Mouse (Mus musculus): ENCODE measurements at regions not wholly inside any gene's neighbourhood (a gene's known extent, or its start where the extent isn't known, plus 50 kb on each side); places are given as distances from the start of the nearest gene placed in this dataset.
A peak's percentile ranks its signal among the peaks of the same experiment; 100 is the strongest.
"Not testable (repeated sequence)": the region's sequence is repeated elsewhere in the genome, so short reads cannot be mapped to it uniquely, and the experiment has no call there.

DNA sequence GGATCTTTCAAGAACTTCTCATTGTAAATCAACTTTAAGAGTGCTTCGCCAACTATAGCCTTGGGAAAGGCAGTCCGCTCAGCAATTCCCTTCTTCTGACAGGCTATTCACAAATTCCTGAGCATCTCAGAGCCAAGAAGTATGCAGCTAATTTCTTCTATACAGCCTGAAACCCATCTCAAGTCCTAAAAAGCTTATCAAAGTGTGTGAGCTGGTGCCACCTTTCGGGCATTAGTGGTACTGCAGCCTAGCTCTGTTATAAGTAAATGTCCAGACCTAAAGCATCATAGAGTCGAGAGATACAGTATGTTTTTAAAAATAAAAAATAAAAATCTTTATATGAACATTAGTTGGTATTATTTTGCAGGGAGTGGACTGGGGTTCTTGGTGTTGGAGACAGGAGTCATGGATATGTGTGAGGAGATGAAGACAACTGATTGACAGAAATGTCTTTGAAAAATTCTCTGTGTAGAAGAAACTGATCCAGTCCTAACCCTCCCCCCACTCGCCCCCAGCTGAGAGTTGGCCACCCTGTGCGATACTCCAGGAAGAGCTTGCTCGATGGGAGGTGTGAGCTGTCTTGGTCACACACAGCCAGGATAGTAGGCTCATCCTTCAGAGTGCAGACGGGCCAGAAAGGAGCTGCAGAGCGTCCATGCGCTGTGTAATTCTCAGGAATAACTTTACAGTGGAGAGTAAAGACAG, 56.4 kb downstream of the Bod1 start:
- DNase-seq = peak; percentile 73

DNA sequence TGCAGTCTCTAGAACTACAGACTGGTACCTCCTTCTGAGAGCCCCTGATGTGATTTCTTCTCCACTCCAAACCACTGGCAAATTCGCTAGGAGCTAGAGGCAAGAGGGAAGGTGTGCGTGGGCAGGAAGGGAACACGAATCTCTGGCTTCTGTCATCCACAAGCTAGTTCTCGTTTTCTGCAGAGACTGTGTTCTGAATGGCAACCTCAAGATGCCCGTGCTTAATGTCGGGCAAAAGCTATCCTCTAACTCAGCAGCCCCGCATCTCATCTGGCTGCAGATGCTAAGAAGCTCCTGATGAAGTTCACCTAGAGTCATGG, 57.3 kb downstream of the Bod1 start:
- DNase-seq = no peak

DNA sequence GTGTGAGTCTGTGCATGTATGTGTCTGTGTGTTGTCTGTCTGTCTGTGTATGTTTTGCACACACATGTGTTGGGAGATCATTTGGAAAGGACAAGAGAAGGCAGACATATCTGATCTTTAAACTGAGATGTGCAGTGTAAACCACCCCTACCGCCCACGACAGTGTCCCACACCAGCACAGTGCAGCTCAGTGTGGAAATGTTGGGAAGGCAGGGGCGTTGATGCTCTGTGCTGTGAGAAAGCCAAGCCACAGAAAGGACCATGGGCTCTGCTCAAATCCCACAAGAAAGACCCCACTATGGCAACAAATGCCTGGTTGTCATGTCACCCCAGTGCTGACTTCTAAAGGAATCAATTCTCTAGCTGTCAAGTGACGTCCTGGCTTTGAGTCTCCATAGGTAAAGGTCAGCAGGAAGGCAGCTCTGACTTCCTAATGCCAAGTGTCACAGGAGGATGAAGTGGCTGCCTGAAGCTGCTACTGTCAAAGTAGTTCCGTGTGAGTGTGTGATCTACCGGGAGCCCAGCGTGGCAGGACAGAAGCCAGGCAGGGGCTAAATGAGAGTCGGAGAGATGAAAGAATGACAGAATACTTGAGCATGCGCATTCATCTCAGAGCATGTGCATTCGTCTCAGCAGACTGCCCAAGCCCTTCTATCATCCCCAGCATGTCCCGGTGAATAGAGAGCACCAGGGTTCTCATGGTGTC, 57.8 kb downstream of the Bod1 start:
- no peak for DNase-seq

DNA sequence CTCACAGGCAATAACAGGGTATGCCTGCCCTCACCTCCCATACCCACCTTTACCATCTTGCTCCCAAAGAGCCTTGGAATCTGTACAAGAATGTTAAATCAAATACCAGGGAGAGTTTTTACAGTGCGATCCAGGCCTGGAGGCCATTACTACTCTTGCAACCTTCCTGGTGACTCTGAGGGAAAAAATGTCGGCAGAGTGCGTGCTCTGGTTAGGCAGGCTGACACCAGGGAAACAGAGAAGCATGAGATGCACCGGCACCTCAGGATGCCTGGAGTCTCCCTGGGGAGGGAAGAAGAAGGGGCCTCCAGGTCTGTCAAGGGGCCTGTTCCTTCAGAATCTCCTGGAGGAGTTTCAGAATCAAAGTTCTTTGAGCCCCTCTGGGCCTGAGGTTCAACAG, 63.2 kb downstream of the Bod1 start:
- DNase-seq = no peak

DNA sequence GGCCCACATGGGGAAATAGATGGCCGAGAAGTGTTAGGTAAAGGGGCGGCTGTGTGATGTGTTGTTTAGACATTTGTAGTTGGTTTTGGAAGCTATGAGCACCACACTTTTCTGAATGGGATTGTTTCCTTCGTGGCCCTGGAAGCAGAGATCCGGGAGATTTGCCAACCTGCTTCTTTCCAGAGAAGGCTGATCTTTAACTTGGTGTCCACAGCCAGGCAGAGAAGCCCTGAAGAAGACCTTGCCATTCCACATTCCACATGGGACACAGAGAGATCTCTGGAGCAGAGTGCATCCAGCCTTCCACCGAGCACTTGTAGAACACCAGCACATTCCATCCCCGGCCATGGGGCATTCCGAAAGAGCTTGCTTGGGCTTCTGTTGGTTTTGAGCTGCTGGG, 70.2 kb downstream of the Bod1 start:
- peak; percentile 55 for DNase-seq

DNA sequence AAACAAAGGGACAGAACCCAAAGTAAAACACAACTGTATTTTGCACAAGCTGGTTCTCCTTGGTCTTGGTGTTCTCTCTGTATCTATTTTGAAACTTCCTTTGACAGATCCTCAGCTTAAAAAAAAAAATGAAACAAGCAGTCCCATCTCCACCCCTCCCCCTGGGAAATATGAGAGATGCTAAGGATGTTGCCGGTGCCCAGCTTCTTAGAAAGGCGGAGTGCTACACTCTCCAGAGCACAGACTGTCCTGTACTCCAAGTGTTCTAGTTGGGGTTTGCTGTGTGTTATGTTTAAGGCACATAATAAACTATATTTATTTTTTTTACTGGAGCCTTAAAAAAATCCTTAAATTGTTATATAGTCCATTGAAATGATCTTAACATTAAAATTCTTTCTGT, 78.1 kb downstream of the Bod1 start:
- DNase-seq = no peak

DNA sequence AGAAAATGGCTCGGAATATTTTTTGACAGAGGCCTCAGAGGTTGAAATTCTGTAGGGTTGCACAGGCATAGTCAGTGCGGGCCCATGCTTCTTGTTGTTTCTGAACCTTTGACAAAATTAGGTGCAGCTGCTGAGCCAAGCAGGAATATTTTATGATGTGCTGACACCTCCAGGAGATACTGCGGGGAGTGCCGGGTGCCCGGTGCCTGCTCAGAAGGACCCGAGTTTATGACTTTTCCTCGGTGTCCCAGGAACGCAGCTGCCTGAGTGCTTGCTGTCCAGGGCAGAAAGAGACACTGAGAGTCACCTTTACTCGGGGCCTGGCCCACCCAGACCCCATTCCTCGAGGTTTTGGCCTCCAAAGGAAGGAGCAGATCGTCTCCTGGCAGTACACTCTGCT, 79.6 kb downstream of the Bod1 start:
- DNase-seq = no peak

DNA sequence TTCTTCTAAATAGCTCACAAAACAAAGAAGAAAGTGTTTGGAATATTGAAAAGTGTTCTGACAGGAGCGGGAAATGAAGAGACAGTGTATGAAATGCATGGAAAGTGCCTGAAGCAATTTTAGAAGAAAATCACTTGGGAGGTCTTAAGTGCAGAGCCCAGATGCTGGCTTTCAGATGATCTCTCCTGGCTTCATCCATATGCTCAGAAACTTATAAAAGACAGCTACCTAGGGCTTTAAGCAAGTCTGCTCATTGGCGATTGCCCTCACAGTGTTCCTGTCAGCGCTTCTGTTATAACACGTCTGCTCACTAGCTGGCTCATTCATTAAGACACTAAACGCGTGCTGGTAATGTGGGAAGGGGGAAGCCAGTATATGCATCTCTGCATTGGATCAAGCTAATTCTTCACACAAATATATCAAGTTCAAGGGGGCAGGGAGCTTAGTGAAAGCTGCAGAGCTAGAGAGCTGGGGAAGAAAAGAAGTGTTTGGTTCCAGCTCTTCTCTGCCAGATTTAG, 80.6 kb downstream of the Bod1 start:
- no peak for DNase-seq

DNA sequence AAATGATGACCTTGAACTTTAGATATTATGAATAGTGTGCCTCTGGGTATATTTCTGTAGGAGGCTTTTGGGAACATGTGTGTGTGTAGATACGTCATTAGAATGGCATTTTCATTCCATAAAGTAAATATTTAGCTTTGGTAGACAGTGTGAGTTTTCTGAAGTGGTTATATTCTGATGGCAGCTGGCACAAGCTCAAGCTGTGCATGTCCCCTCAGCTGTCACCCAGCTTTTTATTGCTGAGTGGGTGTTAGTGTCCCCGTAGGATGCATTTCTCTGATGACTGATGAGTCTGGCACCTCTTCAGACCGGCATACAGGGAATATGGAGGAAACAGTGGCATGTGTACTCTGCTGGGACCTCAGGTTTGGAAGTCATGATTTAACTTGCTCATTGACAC, 96.7 kb downstream of the Bod1 start:
- DNase-seq = no peak

DNA sequence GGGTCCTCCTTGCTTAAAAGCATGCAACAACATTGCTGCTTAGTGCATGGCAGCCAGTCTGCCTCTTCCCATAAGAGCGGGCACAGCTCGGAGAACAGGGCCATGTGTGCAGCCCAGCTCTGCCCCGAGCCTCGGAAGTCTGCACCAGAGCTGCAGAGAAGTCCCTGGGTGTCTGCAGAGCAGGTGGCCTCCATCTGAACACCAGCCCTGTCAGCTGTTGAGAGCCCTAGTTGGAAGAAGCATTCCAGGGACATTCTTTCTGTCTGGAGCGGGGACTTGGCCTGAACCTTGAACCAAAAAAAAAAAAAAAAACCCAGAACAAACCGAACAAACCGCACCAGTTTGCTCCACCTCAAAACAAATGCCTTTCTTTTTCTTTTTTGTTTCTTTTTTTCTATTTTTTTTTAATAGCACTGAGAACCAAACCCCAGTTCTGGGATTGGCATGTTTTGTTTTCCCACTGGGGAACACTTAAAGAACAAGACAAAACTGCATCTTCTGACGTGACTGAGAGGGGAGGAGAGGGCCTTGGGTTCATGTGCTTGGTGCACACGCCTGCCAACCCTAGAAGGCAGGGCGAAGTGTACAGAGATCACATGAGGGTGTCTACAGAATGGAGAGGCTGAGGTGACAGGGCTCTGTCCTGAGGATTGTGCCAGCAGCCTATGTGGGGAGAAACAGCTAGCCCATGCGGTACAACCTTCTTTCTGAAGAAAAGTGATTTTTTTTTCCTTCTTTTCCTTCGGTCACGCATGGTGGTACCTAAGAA, 106.8 kb downstream of the Bod1 start:
- DNase-seq = peak; percentile 68

DNA sequence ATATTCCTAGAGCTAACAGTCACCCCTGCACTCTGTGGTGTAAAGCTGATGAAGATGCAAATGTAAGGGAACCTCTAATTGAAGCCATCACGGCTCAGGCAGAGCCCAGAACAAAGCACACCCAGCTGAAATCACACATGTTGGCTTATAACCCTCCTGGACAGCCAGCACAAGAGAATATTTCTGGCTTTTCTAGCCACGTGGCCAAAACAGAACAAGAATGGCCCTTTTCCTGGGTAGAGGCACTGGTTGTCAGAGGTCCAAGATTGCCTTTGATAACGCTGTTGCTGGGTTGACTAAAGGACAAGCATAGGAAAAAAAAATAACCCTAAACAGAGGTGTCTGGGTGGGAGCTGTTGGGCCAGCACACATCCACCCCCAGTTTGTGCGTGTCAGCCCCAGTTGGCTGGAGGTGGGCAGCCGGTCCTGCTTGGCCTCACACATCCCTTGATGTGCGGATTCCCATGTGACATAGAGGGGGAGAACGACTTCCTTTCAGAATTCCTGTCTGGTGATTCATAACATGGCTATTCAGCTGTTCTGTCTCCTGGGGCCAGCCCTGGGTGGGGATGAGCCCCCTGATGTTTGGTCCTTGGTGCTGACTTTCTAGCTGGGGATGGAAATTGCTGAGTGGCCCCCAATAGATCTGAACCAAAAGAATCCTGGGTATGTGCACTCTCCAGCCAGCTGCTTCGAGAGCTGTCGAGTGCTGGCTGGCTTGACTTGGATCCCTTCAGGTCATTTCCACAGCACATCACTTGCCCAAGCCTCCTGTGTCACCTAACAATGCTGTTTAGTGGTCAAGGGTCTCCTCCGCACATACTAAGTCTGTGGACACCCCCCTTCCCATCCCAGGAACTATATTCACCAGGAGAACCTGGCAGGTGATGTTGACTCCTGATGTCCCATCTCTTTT, 107.6 kb downstream of the Bod1 start:
- DNase-seq = peak; percentile 61

DNA sequence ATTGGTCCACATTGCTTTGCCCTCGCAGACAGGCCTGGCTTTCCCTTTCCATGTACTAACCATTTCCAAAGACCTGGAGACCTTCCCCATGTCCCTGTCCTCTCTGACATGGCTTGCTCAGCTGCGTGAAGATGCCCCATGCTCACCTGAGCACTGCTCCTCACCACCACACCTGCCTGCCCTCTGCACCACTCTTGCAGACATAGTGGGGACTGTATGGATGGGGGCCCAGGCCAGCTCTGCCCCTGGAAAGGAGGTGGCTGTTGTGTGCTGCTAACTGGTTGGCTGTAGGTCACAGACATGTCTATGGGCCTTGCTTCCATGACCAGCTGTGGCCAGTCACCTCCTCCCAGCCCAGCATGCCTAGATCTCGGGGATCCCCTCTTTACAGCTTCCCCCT, 108.7 kb downstream of the Bod1 start:
- no peak for DNase-seq

DNA sequence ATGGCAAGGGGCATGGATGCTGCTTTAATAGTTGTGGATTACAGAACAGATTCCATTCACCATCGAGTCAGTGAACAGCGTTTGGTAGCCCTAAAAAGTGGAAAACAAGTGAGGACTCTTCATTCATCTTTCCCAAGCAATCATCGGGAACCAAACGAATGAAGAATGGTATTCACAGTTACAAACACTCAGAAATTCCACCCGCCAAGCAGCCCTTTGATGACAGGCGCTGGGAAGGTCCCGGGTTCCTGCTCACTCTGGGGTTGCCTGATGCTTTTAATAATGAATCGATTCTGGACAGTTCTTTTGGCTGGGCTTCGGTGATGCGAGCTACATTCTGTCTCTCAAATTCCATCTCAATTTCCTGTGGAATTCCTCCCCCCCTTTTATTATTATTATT, 110.9 kb downstream of the Bod1 start:
- DNase-seq = no peak

DNA sequence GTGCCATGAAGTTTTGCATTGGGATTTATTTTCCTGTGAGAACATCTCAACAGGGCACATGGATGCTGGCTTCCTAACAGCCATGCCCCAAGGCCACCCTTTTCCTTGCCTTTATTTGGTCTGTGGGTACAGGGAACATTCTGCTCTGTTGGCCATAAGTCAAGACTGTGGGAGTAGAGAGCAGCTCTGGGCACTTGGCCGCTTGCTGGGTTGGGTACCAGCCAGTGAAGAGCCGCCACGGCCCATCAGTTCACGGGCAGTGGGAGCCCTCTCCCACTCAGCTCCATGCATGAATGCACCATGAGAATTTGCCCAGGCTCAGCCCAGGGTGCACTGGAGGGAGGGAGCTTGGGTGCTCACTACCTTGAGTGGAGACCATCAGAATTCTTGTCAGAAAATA, 116.6 kb downstream of the Bod1 start:
- no peak for DNase-seq

DNA sequence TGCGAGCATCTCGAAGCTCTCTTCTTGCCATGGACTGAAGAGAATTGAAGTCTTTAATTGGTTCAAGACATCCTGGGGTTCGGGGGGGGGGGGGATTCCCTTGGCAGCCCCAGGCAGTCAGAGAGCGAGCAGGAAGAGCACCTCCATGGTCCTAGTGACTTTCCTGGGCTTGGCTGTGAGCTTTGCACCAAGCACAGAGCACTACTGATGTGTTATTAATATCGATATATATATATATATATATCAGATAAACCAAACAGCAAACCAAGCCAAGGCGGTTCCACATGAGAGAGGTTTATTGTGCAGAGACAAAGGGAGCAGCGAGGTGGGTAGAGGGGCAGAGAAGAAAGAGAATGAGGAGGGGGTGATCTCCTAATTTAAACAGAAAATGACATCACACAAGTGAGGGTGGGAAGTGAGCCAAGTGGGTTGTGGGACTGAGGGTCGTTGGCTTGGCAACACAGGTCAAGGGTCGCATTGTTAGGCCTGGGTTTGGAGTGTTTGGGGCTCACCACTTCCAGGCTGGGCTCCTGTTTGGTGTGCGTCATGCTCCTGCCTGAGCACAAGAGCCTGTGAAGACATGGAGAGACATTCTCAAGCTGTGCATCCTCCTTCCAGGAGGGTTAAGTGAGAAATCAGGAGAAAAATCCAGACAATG, 119.9 kb downstream of the Bod1 start:
- peak; percentile 9 for DNase-seq

DNA sequence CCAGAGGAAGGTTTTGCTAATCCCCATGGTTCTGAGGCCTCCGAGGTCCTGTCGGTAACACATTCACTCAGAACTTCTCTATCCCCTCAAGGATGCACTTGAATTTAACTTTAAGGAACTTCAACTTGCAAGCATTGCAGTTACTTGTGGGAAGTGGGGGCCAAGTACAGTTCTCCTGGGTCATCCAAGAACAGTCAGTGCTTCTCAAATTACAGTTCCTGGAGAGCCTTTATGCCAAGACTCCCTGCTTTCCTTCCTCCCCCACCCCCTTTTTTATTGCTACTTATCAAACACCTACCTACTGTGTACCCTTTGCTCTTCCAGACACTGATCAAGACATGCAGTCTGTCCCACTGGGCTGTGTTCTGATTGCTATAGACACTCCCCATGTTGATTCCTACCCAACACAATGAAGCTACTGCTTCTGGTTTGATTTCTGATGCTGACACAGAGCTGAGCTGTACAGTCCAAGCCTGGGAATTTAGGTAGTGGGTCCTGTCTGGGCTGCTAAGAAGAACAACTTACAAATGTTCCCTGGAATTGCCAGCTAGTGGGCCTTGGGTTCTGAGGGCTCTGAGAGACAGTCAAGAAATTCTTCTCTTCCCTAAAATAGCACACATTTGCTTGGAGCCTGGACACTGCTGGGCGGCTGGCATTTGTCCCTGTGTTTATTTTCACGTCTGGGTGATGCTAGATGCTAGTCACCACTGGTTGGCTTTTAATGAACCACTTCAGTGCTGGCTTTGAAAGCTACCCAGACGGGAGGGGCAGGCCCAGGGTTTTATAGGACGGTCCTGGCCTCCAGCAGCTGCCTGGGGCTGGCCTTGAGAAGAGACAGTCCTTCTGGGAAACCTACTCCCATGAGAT, 120.7 kb downstream of the Bod1 start:
- DNase-seq = peak; percentile 90

DNA sequence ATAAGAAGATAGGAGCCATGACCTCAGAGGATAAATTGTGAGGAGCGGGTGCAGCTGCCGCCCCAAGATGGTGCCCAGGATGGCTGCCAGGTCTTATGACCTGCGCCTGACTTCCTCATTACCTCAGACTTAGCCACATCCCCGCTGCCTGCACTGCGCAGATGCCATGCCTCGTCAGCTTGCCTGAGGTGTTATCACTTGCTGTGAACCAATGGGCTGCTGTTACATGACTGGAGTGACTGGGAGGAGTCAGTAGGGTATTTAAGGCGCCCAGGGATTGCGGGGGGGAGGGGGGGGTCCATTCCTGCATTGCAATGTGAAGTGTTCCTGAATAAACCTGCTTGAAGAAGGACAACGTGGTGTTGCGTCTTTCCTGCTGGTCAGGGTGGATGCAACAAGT, 126.2 kb downstream of the Bod1 start:
- not testable (repeated sequence) for DNase-seq

DNA sequence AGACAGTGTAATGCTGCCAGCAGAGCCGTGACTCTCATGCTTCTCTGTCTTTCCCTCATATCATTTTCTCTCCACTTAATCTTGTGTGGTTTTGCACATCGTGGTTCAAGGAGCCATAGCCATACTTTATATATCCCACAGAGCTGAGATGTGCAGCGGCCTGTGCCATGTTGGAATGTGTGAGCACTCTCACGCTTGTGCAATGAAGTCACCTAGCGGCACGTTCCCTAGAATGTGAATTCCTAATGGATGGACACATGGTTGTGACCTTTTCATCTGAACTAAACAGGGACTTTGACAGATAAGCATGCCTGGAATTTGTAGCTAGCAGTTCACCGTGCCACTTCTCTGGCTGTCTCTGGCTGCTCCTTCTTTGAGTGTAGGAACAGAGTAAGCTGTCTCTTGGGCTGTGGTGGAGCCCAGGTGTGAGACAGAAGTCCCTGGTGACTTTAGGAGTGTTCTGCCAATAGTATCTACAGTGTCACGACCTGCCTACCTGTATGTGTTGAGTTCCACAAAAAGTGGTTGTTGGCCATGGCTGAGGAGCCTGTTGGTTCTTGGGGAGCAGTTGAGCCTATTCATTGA, 129.0 kb downstream of the Bod1 start:
- no peak for DNase-seq

DNA sequence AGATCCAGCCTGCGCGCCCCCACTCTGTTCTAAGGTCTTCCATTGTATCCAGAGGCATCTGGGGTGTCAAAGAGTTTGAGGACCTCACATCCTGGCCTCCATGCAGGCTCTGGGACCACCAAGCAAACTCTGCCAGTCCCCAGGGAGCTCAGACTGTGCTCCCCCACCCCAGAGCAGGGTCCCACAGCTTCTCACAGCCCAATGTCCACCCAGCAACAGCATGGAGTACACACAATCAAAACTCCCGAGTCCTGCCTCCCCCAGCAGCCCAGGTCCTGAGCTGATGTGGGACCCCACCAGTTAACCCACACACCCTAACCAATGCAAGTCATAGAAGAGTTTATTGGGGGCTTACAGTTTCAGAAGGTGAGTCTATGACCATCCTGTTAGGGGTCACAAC, 130.3 kb downstream of the Bod1 start:
- DNase-seq = no peak

DNA sequence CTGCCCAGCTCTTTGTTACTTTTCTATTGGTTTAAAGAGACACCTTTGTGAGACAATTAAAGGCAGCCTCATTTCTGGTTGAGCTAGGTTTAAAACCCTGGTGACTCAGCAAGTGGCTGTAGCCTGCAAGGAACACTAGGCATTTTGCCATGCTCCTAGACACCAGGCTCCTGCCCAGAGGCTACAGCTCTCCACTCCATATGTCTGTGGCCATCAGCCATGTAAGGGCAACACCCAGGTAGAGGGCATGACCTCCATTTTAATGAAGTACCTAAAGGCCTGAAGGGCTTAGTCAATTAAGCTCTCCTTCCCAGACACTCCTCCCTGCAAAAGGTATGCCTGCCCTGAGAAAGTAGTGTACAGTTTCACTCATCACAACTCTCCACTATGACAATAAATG, 130.9 kb downstream of the Bod1 start:
- no peak for DNase-seq

DNA sequence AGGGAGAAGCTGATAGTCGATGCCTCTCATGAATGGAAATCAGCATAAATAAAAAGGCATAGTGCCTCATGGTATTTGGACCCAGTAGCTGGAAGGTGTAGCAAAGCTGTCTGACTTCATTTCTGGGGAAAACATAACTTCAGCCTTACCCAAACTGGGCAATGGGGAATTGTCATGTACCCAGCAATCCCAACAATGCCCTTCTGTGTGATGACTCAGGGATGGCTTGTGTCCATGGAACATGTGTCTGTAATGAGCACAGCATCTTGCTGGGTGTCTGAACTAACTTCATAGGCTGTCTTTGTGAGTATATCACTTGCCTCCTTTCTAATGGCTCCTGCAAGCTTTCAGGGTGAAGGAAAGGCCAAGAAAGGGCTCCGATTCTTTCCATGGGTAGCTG, 140.3 kb downstream of the Bod1 start:
- no peak for DNase-seq

Measured in lung, postnatal 10 days (tissue).